Mouse (Mus musculus) liver, adult 2 months (tissue): Measurements from ENCODE around the gene Chek2.

Source experiments
- CTCF ChIP-seq: fragments of 200-500 bp; IDR thresholded peaks from 2 replicates; pipeline ENCODE4 v1.5.1; 2011; ENCODE audit warnings: low read depth, low read length, control low read depth
- POLR2A ChIP-seq: fragments of 200-500 bp; IDR thresholded peaks from 2 replicates; pipeline ENCODE4 v1.6.1; 2011; ENCODE audit warnings: low read length, control low read depth; ENCODE audit not compliant: insufficient read depth; ENCODE audit errors: extremely low read depth

GRCm38 (mm10) chr5:110809667-110810325, 30.0 kb upstream of the Chek2 start, which contains the start of gene Ulk1:
- TF ChIP-seq CTCF (no peak), POLR2A (peak; percentile 99)
